Mouse (Mus musculus): ENCODE results near the gene Atp7a.

Atp7a gene

DNA sequence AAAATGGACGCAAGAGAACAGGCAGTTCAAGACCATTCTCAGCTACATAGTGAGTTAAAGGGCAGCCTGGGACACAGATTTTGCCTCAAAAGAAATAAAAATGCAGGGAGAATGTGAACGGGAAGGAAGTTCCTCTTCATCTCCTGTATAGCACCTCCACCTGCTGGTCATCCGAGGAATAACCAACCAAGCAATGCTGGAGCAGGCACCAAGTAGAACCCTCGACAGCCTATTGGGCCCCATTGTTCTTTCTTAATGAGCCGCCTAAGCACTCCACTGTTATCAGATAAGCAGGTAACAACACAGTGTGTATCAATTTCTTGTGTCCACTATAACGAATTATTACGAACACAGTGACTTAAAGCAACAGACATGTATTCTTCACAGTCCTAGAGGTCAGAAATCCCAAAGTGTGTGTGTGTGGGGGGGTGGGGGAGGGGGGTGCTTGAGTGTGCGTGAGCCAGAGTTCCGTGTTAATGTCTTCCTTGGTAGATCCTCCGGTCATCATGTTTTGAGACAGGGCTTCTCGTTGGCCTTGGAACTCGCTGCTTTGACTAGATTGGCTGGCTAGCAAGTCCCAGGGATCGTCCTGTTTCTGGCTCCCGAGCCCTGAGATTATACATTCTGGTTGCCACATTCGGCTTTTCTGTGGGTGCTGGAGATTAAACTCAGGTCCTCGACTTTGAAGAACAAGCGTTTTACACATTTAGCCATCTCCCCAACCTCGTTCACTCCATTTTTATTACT lies 144.2 kb downstream of the Atp7a start:
- peak; percentile 52 to 53 for DNase-seq (ENCODE audit: low spot score in 2 of 2)

DNA sequence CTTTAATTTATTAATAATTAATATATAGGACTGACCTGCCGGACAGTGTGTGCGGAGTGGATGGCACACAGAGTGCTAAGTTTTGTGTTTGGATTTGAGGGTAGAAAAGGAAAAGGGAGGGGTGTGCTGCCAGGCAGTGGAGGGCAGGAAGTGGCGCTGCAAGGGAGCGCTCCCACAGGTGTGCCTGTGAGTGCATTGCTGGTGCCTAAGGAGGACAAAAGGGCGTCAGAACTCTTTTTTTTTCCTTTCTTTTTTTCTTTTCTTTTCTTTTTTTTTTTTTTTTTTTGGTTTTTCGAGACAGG lies 144.7 kb downstream of the Atp7a start:
- no peak for DNase-seq (ENCODE audit: low spot score in 2 of 2)
